Mouse (Mus musculus): ENCODE results near the gene Abtb2.

GRCm38 (mm10) chr2:103566713-103567521, 807 bp downstream of the Abtb2 start:
- TF ChIP-seq CTCF (IDR thresholded peaks at IDR 0.05; ENCODE audit: borderline replicate concordance, insufficient read depth, low read length): no peak
- TF ChIP-seq POLR2A (IDR thresholded peaks at IDR 0.05; ENCODE audit: low read depth, low read length): no peak
